Mouse (Mus musculus) midbrain, embryonic 16.5 days (tissue): ENCODE results near the gene Pml. TPM values are rescaled to one million over a fixed set of nuclear protein-coding genes. Genes with fewer than 3 reads are reported as not detected.
"Not testable (repeated sequence)": the region's sequence is repeated elsewhere in the genome, so short reads cannot be mapped to it uniquely, and the experiment has no call there.

Experiments
- ATAC-seq: fragments of 200-750 bp; cut with Nextera tagmentation; 2 replicates; pipeline ENCODE4 v1.8.0; 2017; ENCODE audit warnings: moderate TSS enrichment
- H3K27ac ChIP-seq: fragments of 300-500 bp; sonication (generic); 2 replicates; pipeline ENCODE4 v1.5.1; 2014; ENCODE audit warnings: mild to moderate bottlenecking, low read length, mixed read lengths
- H3K27me3 ChIP-seq: fragments of 300-500 bp; sonication (generic); 2 replicates; pipeline ENCODE4 v1.6.1; 2014; ENCODE audit warnings: low read depth, low read length, mixed read lengths; ENCODE audit not compliant: control insufficient read depth, insufficient read depth
- H3K36me3 ChIP-seq: fragments of 300-500 bp; sonication (generic); 2 replicates; pipeline ENCODE4 v1.6.1; 2014; ENCODE audit warnings: mild to moderate bottlenecking, low read length, moderate library complexity, mixed read lengths; ENCODE audit not compliant: control insufficient read depth, insufficient read depth
- H3K4me1 ChIP-seq: fragments of 300-500 bp; sonication (generic); 2 replicates; pipeline ENCODE4 v1.6.1; 2014; ENCODE audit warnings: mild to moderate bottlenecking, low read length, mixed read lengths; ENCODE audit not compliant: control insufficient read depth, insufficient read depth
- H3K4me2 ChIP-seq: fragments of 300-500 bp; sonication (generic); 2 replicates; pipeline ENCODE4 v1.6.1; 2014; ENCODE audit warnings: mild to moderate bottlenecking, low read length, mixed read lengths
- H3K4me3 ChIP-seq: fragments of 300-500 bp; sonication (generic); 2 replicates; pipeline ENCODE4 v1.5.1; 2014; ENCODE audit warnings: low read depth, mild to moderate bottlenecking, low read length, moderate library complexity, mixed read lengths
- H3K9ac ChIP-seq: fragments of 300-500 bp; sonication (generic); 2 replicates; pipeline ENCODE4 v1.6.1; 2014; ENCODE audit warnings: low read depth, low read length, mixed read lengths
- H3K9me3 ChIP-seq: fragments of 300-500 bp; sonication (generic); replicated peaks from 2 replicates; pipeline ENCODE4 v1.6.1; 2014; ENCODE audit warnings: mild to moderate bottlenecking, low read length, mixed read lengths; ENCODE audit not compliant: control insufficient read depth, poor library complexity, severe bottlenecking
- WGBS: fragments of 180-500 bp; shearing (Covaris S2); extraction: QIAGEN DNeasy Blood & Tissue Kit; methylation state at CpG from one replicate; pipeline ENCODE4 v1.1.7; 2014; 5-methylcytosine and 5-hydroxymethylcytosine counted together
- polyA plus RNA-seq: library from polyadenylated mRNA; unstranded; fragments of >200 nt; fragmentation: Nextera tagmentation; extraction: Ambion mirVana; gene quantifications from 2 replicates; pipeline ENCODE4 v1.2.1, GENCODE M21; 2015

Pml gene
- polyA plus RNA-seq, 1 experiment from 2014 or later = 3.9 TPM

DNA sequence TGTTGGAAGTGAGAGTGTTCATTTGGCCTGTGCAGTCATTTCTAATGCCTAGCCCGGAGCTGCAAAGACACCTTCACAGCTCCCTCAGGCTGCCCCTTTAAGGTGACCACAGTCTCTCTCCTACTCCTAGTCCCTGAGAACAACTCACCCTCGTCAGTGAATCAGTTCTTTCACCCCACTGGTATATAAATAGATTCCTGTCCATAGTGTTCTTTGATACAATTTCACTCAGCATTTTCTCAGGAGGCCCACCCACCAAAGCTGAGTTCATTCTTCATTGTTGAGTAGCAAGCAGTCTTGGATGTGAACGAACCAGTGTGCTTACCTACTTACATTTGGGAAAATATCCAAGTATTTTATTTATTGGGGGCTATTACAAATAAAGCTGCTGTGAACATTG is 25.0 kb upstream of the Pml start:
- Histone ChIP-seq H3K27me3 (no peaks in the 10 kb centered on the region), H3K27ac (no peak overlapping the region), H3K9ac (no peak overlapping the region), H3K4me1 (no peaks in the 10 kb centered on the region), H3K4me2 (no peak overlapping the region), H3K4me3 (no peak overlapping the region), H3K36me3 (no peaks in the 10 kb centered on the region), H3K9me3 (no peaks in the 10 kb centered on the region)
- ATAC-seq = no peak
- WGBS = 53% methylated on average over 3 of the region's 3 CpGs

DNA sequence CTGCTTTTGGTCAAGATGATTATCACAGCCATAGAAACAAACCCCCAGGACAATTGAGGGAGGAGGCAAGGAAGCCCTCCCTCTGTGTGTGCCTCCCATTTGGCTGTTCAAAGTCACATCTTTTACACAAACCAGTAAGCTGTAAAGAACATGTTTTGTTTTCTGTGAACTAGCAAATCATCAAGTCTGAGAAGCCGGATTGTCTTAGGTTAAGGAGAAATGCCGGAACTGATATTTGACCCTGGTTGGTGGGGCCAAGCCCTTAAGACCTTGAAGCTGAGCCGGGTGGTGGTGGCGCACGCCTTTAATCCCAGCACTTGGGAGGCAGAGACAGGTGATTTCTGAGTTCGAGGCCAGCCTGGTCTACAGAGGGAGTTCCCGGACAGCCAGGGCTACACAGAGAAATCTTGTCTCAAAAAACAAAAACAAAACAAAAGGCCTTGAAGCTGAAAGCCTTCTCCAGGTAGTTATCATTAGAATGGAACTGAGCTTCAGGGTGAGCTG is 24.6 kb upstream of the Pml start:
- no peaks in the 10 kb centered on the region for H3K4me1 ChIP-seq

DNA sequence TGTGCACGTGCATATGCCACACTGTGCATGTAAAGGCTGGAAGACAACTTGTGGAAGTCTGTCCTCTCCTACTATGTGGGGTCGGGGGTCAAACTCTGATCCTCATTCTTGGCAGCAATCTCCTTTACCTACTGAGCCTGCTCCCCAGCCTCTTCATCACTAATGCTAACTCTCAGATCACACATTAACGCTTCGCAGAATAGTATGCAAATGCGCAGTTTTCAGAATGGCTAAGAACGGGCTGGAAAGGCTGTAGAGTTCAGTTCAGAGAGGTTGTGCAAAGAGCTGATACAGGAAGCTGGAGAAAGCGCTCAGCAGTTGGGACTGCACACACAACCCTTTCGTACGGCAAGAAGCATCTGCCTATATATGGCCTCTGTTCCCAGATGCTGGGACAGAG is 23.3 kb upstream of the Pml start:
- 72% methylated on average over 9 of the region's 9 CpGs for WGBS
- H3K36me3 ChIP-seq = no peaks in the 10 kb centered on the region
- no peak overlapping the region for H3K4me3 ChIP-seq
- no peak for ATAC-seq
- H3K9me3 ChIP-seq = no peaks in the 10 kb centered on the region
- no peak overlapping the region for H3K4me2 ChIP-seq
- no peak overlapping the region for H3K27ac ChIP-seq
- no peaks in the 10 kb centered on the region for H3K27me3 ChIP-seq
- H3K4me1 ChIP-seq = no peaks in the 10 kb centered on the region
- H3K9ac ChIP-seq = no peak overlapping the region

More for the DNA sequence above, 24.6 kb upstream of the Pml start:
- no peak for ATAC-seq
- Histone ChIP-seq H3K9ac (no peak overlapping the region), H3K4me2 (no peak overlapping the region), H3K9me3 (no peaks in the 10 kb centered on the region), H3K27me3 (no peaks in the 10 kb centered on the region), H3K4me3 (no peak overlapping the region), H3K36me3 (no peaks in the 10 kb centered on the region), H3K27ac (no peak overlapping the region)
- 79% methylated on average over 7 of the region's 7 CpGs for WGBS

DNA sequence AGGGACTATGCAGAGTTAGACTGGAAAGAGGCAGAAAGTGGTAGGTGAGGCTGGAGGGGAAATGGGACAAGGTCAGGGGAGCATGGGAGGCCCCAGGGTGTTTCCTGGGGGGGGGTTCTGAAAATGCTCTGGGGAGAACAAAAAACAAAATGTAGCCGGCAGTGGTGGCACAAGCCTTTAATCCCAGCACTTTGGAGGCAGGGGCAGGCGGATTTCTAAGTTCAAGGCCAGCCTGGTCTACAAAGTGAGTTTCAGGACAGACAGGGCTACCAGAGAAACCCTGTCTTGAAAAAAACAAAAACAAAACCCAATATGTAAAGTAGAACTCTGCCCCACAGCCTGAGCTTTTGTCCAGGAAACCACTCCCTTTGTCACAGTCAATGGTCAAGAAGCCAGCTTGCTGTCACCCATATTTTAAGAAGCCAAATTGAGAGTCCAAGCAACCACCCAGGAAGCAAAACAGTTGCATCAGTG is 22.5 kb upstream of the Pml start:
- WGBS = 85% methylated on average over 2 of the region's 2 CpGs
- H3K9ac ChIP-seq = no peak overlapping the region
- no peak overlapping the region for H3K27ac ChIP-seq
- no peak overlapping the region for H3K4me3 ChIP-seq
- no peaks in the 10 kb centered on the region for H3K9me3 ChIP-seq
- H3K27me3 ChIP-seq = no peaks in the 10 kb centered on the region
- ATAC-seq = no peak
- H3K4me2 ChIP-seq = no peak overlapping the region
- H3K36me3 ChIP-seq = no peaks in the 10 kb centered on the region
- no peaks in the 10 kb centered on the region for H3K4me1 ChIP-seq

- not testable (repeated sequence) for H3K36me3 ChIP-seq, H3K4me1 ChIP-seq, H3K9ac ChIP-seq, H3K27me3 ChIP-seq, H3K4me3 ChIP-seq, ATAC-seq, H3K9me3 ChIP-seq, H3K4me2 ChIP-seq, H3K27ac ChIP-seq
- WGBS = 96% methylated on average over 9 of the region's 9 CpGs
Measured at GRCm38 (mm10) chr9:58271551-58271950, 22.0 kb upstream of the Pml start.

GRCm38 (mm10) chr9:58271109-58271508 is 21.5 kb upstream of the Pml start:
- 90% methylated on average over 3 of the region's 3 CpGs for WGBS
- no peaks in the 10 kb centered on the region for H3K36me3 ChIP-seq
- no peak overlapping the region for H3K27ac ChIP-seq
- ATAC-seq = no peak
- H3K27me3 ChIP-seq = no peaks in the 10 kb centered on the region
- no peak overlapping the region for H3K4me3 ChIP-seq
- no peak overlapping the region for H3K4me2 ChIP-seq
- 0 out of 2 replicates have a peak, but pooled peaks cover 2% of the 10 kb centered on the region for H3K4me1 ChIP-seq
- H3K9ac ChIP-seq = no peak overlapping the region
- H3K9me3 ChIP-seq = no peaks in the 10 kb centered on the region

GRCm38 (mm10) chr9:58270081-58270480 is 20.5 kb upstream of the Pml start:
- 61% methylated on average over 3 of the region's 3 CpGs for WGBS
- H3K9me3 ChIP-seq = no peaks in the 10 kb centered on the region
- ATAC-seq = no peak

GRCm38 (mm10) chr9:58268384-58269313 is 19.1 kb upstream of the Pml start:
- H3K9me3 ChIP-seq = no peaks in the 10 kb centered on the region
- WGBS = 56% methylated on average over 12 of the region's 12 CpGs
- H3K36me3 ChIP-seq = 0 out of 2 replicates have a peak, but pooled peaks cover 2% of the 10 kb centered on the region
- H3K4me1 ChIP-seq = 0 out of 2 replicates have a peak, but pooled peaks cover 3% of the 10 kb centered on the region
- H3K9ac ChIP-seq = no peak overlapping the region
- no peaks in the 10 kb centered on the region for H3K27me3 ChIP-seq
- no peak for ATAC-seq
- no peak overlapping the region for H3K27ac ChIP-seq
- H3K4me3 ChIP-seq = no peak overlapping the region
- H3K4me2 ChIP-seq = no peak overlapping the region

More at GRCm38 (mm10) chr9:58270081-58270480, 20.5 kb upstream of the Pml start:
- Histone ChIP-seq H3K9ac (no peak overlapping the region), H3K27me3 (no peaks in the 10 kb centered on the region), H3K4me3 (no peak overlapping the region), H3K4me1 (0 out of 2 replicates have a peak, but pooled peaks cover 3% of the 10 kb centered on the region), H3K4me2 (no peak overlapping the region), H3K27ac (no peak overlapping the region), H3K36me3 (no peaks in the 10 kb centered on the region)

DNA sequence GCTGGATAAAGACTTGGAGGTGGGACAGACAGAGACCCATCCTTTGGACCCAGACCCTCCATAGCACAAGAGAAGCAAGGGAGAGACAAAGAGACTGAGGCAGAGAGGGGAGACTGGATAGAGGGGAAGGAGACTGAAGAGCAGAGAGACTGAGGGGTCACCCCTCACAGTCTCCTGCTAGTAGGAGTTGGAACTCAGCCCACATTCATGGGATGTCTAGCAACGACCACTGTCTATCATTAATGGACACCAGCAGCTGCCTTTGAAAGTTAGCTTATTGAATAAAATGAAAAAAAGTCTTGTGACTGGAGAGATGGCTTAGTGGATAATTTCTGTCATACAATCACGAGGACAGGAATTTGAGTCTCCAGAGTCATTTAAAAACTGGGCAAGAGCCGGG is 17.5 kb upstream of the Pml start:
- H3K9me3 ChIP-seq = no peaks in the 10 kb centered on the region
- H3K27ac ChIP-seq = no peak overlapping the region
- H3K9ac ChIP-seq = no peak overlapping the region
- no peaks in the 10 kb centered on the region for H3K27me3 ChIP-seq
- H3K4me3 ChIP-seq = no peak overlapping the region
- H3K36me3 ChIP-seq = peaks cover 11% of the 10 kb centered on the region
- H3K4me1 ChIP-seq = 0 out of 2 replicates have a peak, but pooled peaks cover 3% of the 10 kb centered on the region
- 65% methylated on average over 3 of the region's 3 CpGs for WGBS
- H3K4me2 ChIP-seq = no peak overlapping the region
- no peak for ATAC-seq
